Mouse (Mus musculus) G1E (cell line): ENCODE results near the gene Ccsap.

Experiments used
- CTCF ChIP-seq: IDR thresholded peaks from 2 replicates; pipeline ENCODE4 v1.5.1; 2012; ENCODE audit warnings: low read depth, low read length, inconsistent platforms, mixed read lengths
- POLR2AphosphoS5 ChIP-seq: IDR thresholded peaks from 2 replicates; pipeline ENCODE4 v1.6.1; 2012; ENCODE audit warnings: low read depth, low read length, inconsistent platforms; ENCODE audit not compliant: insufficient replicate concordance

- TF ChIP-seq POLR2AphosphoS5 (no peak), CTCF (no peak)
Observed at GRCm38 (mm10) chr8:123872048-123872447, 12.0 kb upstream of the Ccsap start.
